Mouse (Mus musculus): ENCODE data around the gene Zscan21.

DNA sequence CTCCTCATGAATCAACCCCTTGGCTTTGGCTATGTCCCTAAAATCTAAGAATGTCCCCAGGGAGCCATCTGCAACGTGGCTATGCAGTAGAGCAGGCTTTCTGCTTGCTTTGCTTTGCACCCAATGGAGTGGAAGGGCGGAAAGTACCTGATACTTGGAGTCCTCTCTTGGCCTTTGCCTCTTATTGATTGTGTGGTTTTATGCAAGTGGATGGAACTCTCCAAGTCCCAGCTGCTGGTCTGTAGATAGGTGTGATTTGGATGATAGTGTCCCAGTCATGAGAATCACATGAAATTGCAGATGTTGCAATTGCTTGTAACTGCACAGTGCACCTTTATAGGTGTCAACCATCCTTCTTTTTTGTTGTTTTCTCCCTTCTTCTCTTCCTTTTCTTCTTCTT, 40.6 kb upstream of the Zscan21 start:
- TF ChIP-seq CTCF (IDR thresholded peaks at IDR 0.05; ENCODE audit: low read depth, low read length) (no peak), POLR2A (IDR thresholded peaks at IDR 0.05; ENCODE audit: insufficient read depth, low read length) (no peak), EP300 (IDR thresholded peaks at IDR 0.05; ENCODE audit: insufficient read depth, low read depth, low read length) (no peak)

All from ES-Bruce4 (cell line).